ENCODE assay signal across 17 mouse cellular contexts in the genomic region with DNA sequence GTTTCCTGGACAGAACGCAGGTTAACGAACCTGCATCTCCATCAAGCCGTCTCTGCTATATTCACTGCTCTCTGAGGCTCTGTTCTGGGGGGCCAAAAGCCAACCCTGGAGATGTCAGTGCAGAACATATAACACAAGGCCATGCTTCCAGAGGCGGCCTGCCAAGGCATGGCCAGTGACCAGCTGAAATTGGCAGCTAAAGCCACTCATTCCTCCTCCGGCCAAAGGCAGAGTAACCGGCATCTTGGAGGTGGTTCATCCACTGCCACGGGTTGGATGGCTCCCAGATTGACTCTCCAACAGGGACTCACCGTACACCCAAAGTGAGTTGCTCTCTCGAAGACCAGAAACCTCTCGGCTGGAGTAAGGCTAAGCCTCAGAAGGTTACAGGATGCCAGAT. TPM values are rescaled to one million over a fixed set of nuclear protein-coding genes. Genes with fewer than 3 reads are reported as not detected.
DNase-seq lines count a peak whose midpoint lies in the region; ATAC-seq and TF ChIP-seq lines count a peak whose summit lies in the region.
"Had no signal": no experiment of that assay in that cellular context is flagged by ENCODE, and none has a peak within 500 bp of the region (broad histone marks: within the 10 kb centered on the region; RNA-seq: fewer than 3 reads in every experiment).

No protein-coding gene starts in this region.

- no peaks in the 10 kb centered on the region for H3K27me3 ChIP-seq in kidney, adult 2 months (replicated peaks; ENCODE audit: control insufficient read depth, insufficient read depth, low read length)
- H3K27me3 ChIP-seq in kidney, embryonic 15.5 days = no peaks in the 10 kb centered on the region
- H3K27me3 ChIP-seq in kidney, embryonic 16.5 days (ENCODE audit: insufficient read depth, low read length) = no peaks in the 10 kb centered on the region
- H3K27me3 ChIP-seq: forebrain, embryonic 15.5 days; heart, embryonic 13.5 days; hindbrain, embryonic 15.5 days; liver, embryonic 13.5 days; midbrain, embryonic 13.5 days had no signal

- no peak for ATAC-seq in kidney, embryonic 15.5 days (replicated peaks; ENCODE audit: low FRiP score)
- ATAC-seq in kidney, embryonic 16.5 days (ENCODE audit: low FRiP score, low TSS enrichment) = no peak
- ATAC-seq: forebrain, embryonic 15.5 days; midbrain, embryonic 13.5 days had no signal

- no peak overlapping the region for H3K27ac ChIP-seq in kidney, adult 2 months (ENCODE audit: insufficient read depth, low read depth, low read length)
- no peak overlapping the region for H3K27ac ChIP-seq in kidney, embryonic 15.5 days
- H3K27ac ChIP-seq in kidney, embryonic 16.5 days (ENCODE audit: low read length) = no peak overlapping the region
- H3K27ac ChIP-seq: forebrain, embryonic 15.5 days; heart, embryonic 13.5 days; hindbrain, embryonic 15.5 days; kidney, postnatal 0 days; liver, embryonic 13.5 days; midbrain, embryonic 13.5 days; stomach, postnatal 0 days had no signal

- TF ChIP-seq CTCF in kidney, adult 2 months (conservative IDR thresholded peaks at IDR 0.05; ENCODE audit: insufficient read depth, insufficient read length, low read depth, low read length) = no peak

- no peaks in the 10 kb centered on the region for H3K36me3 ChIP-seq in kidney, adult 2 months (ENCODE audit: control insufficient read depth, insufficient read depth, low read length)
- no peaks in the 10 kb centered on the region for H3K36me3 ChIP-seq in kidney, embryonic 15.5 days
- no peaks in the 10 kb centered on the region for H3K36me3 ChIP-seq in kidney, embryonic 16.5 days (ENCODE audit: insufficient read depth, low read length)
- H3K36me3 ChIP-seq: forebrain, embryonic 15.5 days; heart, embryonic 13.5 days; hindbrain, embryonic 15.5 days; liver, embryonic 13.5 days; midbrain, embryonic 13.5 days had no signal

- no peak for TF ChIP-seq POLR2A in kidney, adult 2 months (IDR thresholded peaks at IDR 0.05; ENCODE audit: low read depth, low read length)

- no peaks in the 10 kb centered on the region for H3K9me3 ChIP-seq in kidney, embryonic 15.5 days (replicated peaks)
- H3K9me3 ChIP-seq in kidney, embryonic 16.5 days (ENCODE audit: low read length) = no peaks in the 10 kb centered on the region
- H3K9me3 ChIP-seq: forebrain, embryonic 15.5 days; heart, embryonic 13.5 days; hindbrain, embryonic 15.5 days; liver, embryonic 13.5 days; midbrain, embryonic 13.5 days had no signal

- H3K4me3 ChIP-seq in kidney, adult 2 months (ENCODE audit: insufficient read depth, low read depth, low read length) = no peak overlapping the region
- no peak overlapping the region for H3K4me3 ChIP-seq in kidney, embryonic 15.5 days (replicated peaks)
- H3K4me3 ChIP-seq in kidney, embryonic 16.5 days (ENCODE audit: low read length) = no peak overlapping the region
- H3K4me3 ChIP-seq: forebrain, embryonic 15.5 days; heart, embryonic 13.5 days; hindbrain, embryonic 15.5 days; liver, embryonic 13.5 days; midbrain, embryonic 13.5 days had no signal

- H3K9ac ChIP-seq in kidney, embryonic 15.5 days = no peak overlapping the region
- no peak overlapping the region for H3K9ac ChIP-seq in kidney, embryonic 16.5 days (replicated peaks; ENCODE audit: low read length)
- H3K9ac ChIP-seq: forebrain, embryonic 15.5 days; heart, embryonic 13.5 days; hindbrain, embryonic 15.5 days; liver, embryonic 13.5 days; midbrain, embryonic 13.5 days had no signal

- no peak overlapping the region for H3K4me2 ChIP-seq in kidney, embryonic 15.5 days
- H3K4me2 ChIP-seq in kidney, embryonic 16.5 days (replicated peaks; ENCODE audit: low read depth, low read length) = no peak overlapping the region
- H3K4me2 ChIP-seq: forebrain, embryonic 15.5 days; heart, embryonic 13.5 days; hindbrain, embryonic 15.5 days; liver, embryonic 13.5 days; midbrain, embryonic 13.5 days had no signal

- peak; percentile 70 for DNase-seq in adrenal gland, postnatal 10 days
- DNase-seq in adrenal gland, adult 8-10 months = no peak
- peak; percentile 45 for DNase-seq in kidney, adult 2 months
- DNase-seq in kidney, postnatal 36 days = no peak
- peak; percentile 53 for DNase-seq in cerebellum, adult 11-12 months
- peak; percentile 52 for DNase-seq in gastrocnemius, postnatal 10 days
- DNase-seq: liver, embryonic 13.5 days; retina, postnatal 1 day; spleen, adult 18-20 months had no signal

- peaks cover 2% of the 10 kb centered on the region; the same call in 1 of the 2 replicates for H3K4me1 ChIP-seq in kidney, adult 2 months (ENCODE audit: control insufficient read depth, insufficient read depth, low read length)
- H3K4me1 ChIP-seq in kidney, embryonic 15.5 days = no peaks in the 10 kb centered on the region
- H3K4me1 ChIP-seq in kidney, embryonic 16.5 days (ENCODE audit: insufficient read depth, low read length) = no peaks in the 10 kb centered on the region
- H3K4me1 ChIP-seq: forebrain, embryonic 15.5 days; heart, embryonic 13.5 days; hindbrain, embryonic 15.5 days; liver, embryonic 13.5 days; midbrain, embryonic 13.5 days had no signal

- WGBS in kidney, adult 2 months = 82% methylated on average over 10 of the region's 10 CpGs
- WGBS in kidney, embryonic 15.5 days = 90% methylated on average over 10 of the region's 10 CpGs
- WGBS in kidney, embryonic 16.5 days = 89% methylated on average over 10 of the region's 10 CpGs

RNA-seq across cellular contexts. Expression of gene Smco4, which starts 15.7 kb away (rescaled TPM):
- 10 to 100 TPM; 35.0 to 39.0 TPM for total RNA-seq in adrenal gland, postnatal 10 days (2021)
- total RNA-seq in adrenal gland, adult 8-10 months (2022) = 10 to 100 TPM; 26.9 to 37.0 (median 28.7) TPM
- 18.5 and 32.0 TPM in 2 replicates for polyA plus RNA-seq in kidney, adult 2 months (2012; rRNA removed)
- total RNA-seq in gastrocnemius, postnatal 10 days (2021) = 10 to 100 TPM; 17.0 to 17.9 TPM
- polyA plus RNA-seq in kidney, embryonic 15.5 days (2015; fragmentation: Nextera tagmentation; extraction: Ambion mirVana) = 4.5 and 6.3 TPM in 2 replicates
- 3.7 and 4.4 TPM in 2 replicates for polyA plus RNA-seq in kidney, embryonic 16.5 days (2015; fragmentation: Nextera tagmentation; extraction: Ambion mirVana)

Comparison
In these comparisons a context has a peak if more than half of its experiments do, and no peak if none do; other contexts are left out.
1. DNase-seq: peak in adrenal gland, postnatal 10 days (single experiment), kidney, adult 2 months (single experiment), cerebellum, adult 11-12 months (single experiment) and gastrocnemius, postnatal 10 days (single experiment); none in adrenal gland, adult 8-10 months (single experiment) and kidney, postnatal 36 days (0 of 2).